Mouse (Mus musculus) liver, embryonic 14.5 days (tissue): Measurements from ENCODE around the gene Zfp579. TPM values are rescaled to one million over a fixed set of nuclear protein-coding genes. Genes with fewer than 3 reads are reported as not detected.

ENCODE experiments used
- ATAC-seq: fragments of 200-750 bp; cut with Nextera tagmentation; 2 replicates; pipeline ENCODE4 v1.8.0; 2017; ENCODE audit warnings: moderate number of reproducible peaks, mild to moderate bottlenecking, moderate library complexity; ENCODE audit not compliant: insufficient read depth
- DNase-seq, 3 experiments: peaks; one replicate each; pipeline ENCODE4 v3.0.0-alpha.2; 2012 to 2013; ENCODE audit warnings: low read depth in 3 of 3, low spot score in 3 of 3
- H3K27ac ChIP-seq: fragments of 300-500 bp; sonication (generic); 2 replicates; pipeline ENCODE4 v1.5.1; 2014; ENCODE audit warnings: moderate library complexity, mild to moderate bottlenecking, control low read depth, inconsistent platforms
- H3K27me3 ChIP-seq: fragments of 300-500 bp; sonication (generic); 2 replicates; pipeline ENCODE4 v1.6.1; 2014; ENCODE audit warnings: mild to moderate bottlenecking, low read length, moderate library complexity; ENCODE audit not compliant: control insufficient read depth, insufficient read depth
- H3K36me3 ChIP-seq: fragments of 300-500 bp; sonication (generic); replicated peaks from 2 replicates; pipeline ENCODE4 v1.6.1; 2014; ENCODE audit warnings: low read depth; ENCODE audit not compliant: control insufficient read depth, insufficient read depth
- H3K4me1 ChIP-seq, 2 experiments: fragments of 200-500 bp in 1 of 2; fragments of 300-500 bp in 1 of 2; sonication (generic) in 1 of 2; replicated peaks; 2 replicates each; pipeline ENCODE4 v1.6.1; 2012 to 2014; ENCODE audit warnings: antibody characterized with exemption in 1 of 2, inconsistent platforms in 1 of 2, low read length in 1 of 2; ENCODE audit not compliant: control insufficient read depth in 2 of 2, insufficient read depth in 2 of 2
- H3K4me2 ChIP-seq: fragments of 300-500 bp; sonication (generic); 2 replicates; pipeline ENCODE4 v1.6.1; 2014; ENCODE audit warnings: low read depth, mild to moderate bottlenecking, control low read depth, moderate library complexity
- H3K4me3 ChIP-seq, 2 experiments: fragments of 200-500 bp in 1 of 2; fragments of 300-500 bp in 1 of 2; sonication (generic) in 1 of 2; 2 replicates each; pipeline ENCODE4 v1.5.1; 2012 to 2014; ENCODE audit warnings: low read depth in 2 of 2, low read length in 2 of 2, mild to moderate bottlenecking in 2 of 2, control low read depth in 1 of 2, inconsistent platforms in 1 of 2, moderate library complexity in 1 of 2; ENCODE audit not compliant: insufficient read depth in 1 of 2
- H3K9ac ChIP-seq: fragments of 300-500 bp; sonication (generic); replicated peaks from 2 replicates; pipeline ENCODE4 v1.6.1; 2014; ENCODE audit warnings: mild to moderate bottlenecking, control low read depth, moderate library complexity
- H3K9me3 ChIP-seq: fragments of 300-500 bp; sonication (generic); 2 replicates; pipeline ENCODE4 v1.6.1; 2016; ENCODE audit warnings: low read length, mixed read lengths; ENCODE audit not compliant: control insufficient read depth
- CTCF ChIP-seq: IDR thresholded peaks from 2 replicates; pipeline ENCODE4 v1.5.1; 2016; ENCODE audit warnings: antibody characterized with exemption, low read depth, control low read depth
- EP300 ChIP-seq: IDR thresholded peaks from 2 replicates; pipeline ENCODE4 v1.6.1; 2016; ENCODE audit warnings: antibody characterized with exemption, low read depth
- WGBS: fragments of 180-500 bp; shearing (Covaris S2); extraction: QIAGEN DNeasy Blood & Tissue Kit; methylation state at CpG from one replicate; pipeline ENCODE4 v1.1.7; 2014; ENCODE audit not compliant: insufficient replicate concordance; 5-methylcytosine and 5-hydroxymethylcytosine counted together
- polyA plus RNA-seq, 2 experiments: library from polyadenylated mRNA; depleted of rRNA in 1 of 2; stranded (reverse) in 1 of 2; unstranded in 1 of 2; fragments of >200 nt; fragmentation: Nextera tagmentation in 1 of 2; extraction: Ambion mirVana in 1 of 2; gene quantifications; 2 replicates each; pipeline versions ENCODE4 v1.2.1 to v1.2.3; 2012 to 2014

The Zfp579 gene
- polyA plus RNA-seq, 2 experiments = 2.8 to 6.7 TPM

DNA sequence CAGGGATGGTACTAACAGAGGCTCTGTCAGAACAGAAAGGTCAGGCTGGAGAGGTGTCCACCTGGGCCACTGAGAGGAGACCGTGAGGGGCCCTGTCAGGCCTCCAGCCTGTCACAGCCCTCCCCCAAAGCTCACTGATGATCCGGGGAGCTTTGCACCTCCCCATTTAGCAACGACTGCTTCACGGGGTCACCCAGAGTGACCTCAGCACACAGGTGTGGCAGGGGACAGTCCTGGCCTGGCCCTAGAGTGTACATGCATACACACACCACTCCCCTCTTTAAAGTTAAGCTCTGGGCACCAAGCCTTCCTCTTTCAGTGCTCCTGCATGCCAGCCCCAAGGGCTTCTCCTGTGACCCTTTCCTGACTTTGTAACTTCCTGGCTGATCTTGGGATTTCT is 20.5 kb downstream of the Zfp579 start:
- Histone ChIP-seq H3K27me3 (no peaks in the 10 kb centered on the region), H3K36me3 (no peaks in the 10 kb centered on the region), H3K9me3 (no peaks in the 10 kb centered on the region), H3K4me1 (no peaks in the 10 kb centered on the region), H3K27ac (no peak overlapping the region), H3K9ac (no peak overlapping the region), H3K4me3 (no peak overlapping the region), H3K4me2 (no peak overlapping the region)
- TF ChIP-seq CTCF = no peak
- no peak for TF ChIP-seq EP300
- no peak for DNase-seq
- WGBS = 41% methylated on average over 4 of the region's 4 CpGs
- no peak for ATAC-seq

- H3K4me1 ChIP-seq = no peaks in the 10 kb centered on the region
- DNase-seq (no peak), ATAC-seq (no peak)
- no peaks in the 10 kb centered on the region for H3K27me3 ChIP-seq
- H3K36me3 ChIP-seq = no peaks in the 10 kb centered on the region
- H3K9ac ChIP-seq = no peak overlapping the region
- no peak overlapping the region for H3K4me2 ChIP-seq
- 44% methylated on average over 18 of the region's 18 CpGs for WGBS
- TF ChIP-seq CTCF (no peak), EP300 (no peak)
- H3K27ac ChIP-seq = no peak overlapping the region
- no peaks in the 10 kb centered on the region for H3K9me3 ChIP-seq
- H3K4me3 ChIP-seq = no peak overlapping the region
Measured at GRCm38 (mm10) chr7:4972321-4973047, 23.5 kb downstream of the Zfp579 start.

GRCm38 (mm10) chr7:4971710-4972109 is 24.2 kb downstream of the Zfp579 start:
- H3K9ac ChIP-seq = no peak overlapping the region
- no peaks in the 10 kb centered on the region for H3K9me3 ChIP-seq
- H3K4me2 ChIP-seq = no peak overlapping the region
- H3K27me3 ChIP-seq = no peaks in the 10 kb centered on the region
- no peak for DNase-seq
- WGBS = 19% methylated on average over 7 of the region's 7 CpGs
- H3K27ac ChIP-seq = no peak overlapping the region
- no peak overlapping the region for H3K4me3 ChIP-seq
- no peak for ATAC-seq
- TF ChIP-seq EP300 = no peak
- no peak for TF ChIP-seq CTCF
- H3K4me1 ChIP-seq = no peaks in the 10 kb centered on the region
- no peaks in the 10 kb centered on the region for H3K36me3 ChIP-seq

DNA sequence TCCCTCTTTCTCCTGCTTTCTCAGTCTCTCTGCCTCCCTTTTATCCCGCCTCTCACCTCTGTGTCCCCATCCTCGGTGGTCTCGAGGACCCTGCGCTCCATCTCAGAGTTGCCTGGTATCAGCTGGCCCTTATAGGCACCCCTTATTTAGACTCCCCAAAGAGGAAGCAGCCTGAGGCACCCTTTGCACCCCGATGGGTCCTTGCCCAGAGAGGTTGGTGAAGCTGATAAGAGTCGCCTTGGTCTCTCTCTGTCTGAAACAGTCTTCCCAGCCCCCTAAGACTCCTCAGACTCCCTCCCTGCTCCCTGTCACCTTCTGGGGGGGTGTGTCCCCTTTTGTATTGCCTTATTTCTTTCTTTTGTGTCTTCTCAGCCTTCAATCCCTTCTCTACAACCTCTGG is 24.9 kb downstream of the Zfp579 start, which contains the start of gene Sbk3:
Sbk3 (minus strand) TSS at position 101 of the 400 bp plus-strand sequence.
- no peak for DNase-seq
- no peak within 1 kb of the TSS for H3K27ac ChIP-seq
- 28% methylated on average over 6 of the region's 6 CpGs for WGBS
- no peaks in the 10 kb centered on the region for H3K27me3 ChIP-seq
- no peak within 1 kb of the TSS for H3K4me2 ChIP-seq
- ATAC-seq = no peak
- no peaks in the 10 kb centered on the region for H3K9me3 ChIP-seq
- H3K4me3 ChIP-seq = no peak within 1 kb of the TSS
- no peaks in the 10 kb centered on the region for H3K4me1 ChIP-seq
- no peak for TF ChIP-seq CTCF
- TF ChIP-seq EP300 = no peak
- no peak within 1 kb of the TSS for H3K9ac ChIP-seq
- H3K36me3 ChIP-seq = no peaks in the 10 kb centered on the region

DNA sequence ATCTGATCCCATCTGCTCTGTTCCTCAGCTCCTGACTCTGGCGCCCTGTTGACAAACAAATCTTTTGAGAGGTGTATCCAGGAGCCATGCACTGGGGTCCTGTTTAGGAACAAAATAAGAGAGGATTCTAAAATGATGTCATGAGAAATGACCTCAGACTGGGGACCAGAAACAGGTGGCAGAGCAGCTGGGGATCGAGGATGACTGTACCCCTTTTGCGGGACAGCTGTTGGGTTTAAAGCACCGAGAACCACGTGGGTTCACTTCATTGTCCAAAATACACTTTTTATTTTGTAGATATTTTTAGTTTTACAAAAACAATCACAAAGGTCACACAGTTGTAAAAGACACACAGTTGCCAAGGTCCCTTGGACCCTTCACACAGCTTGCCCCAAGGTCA is 31.0 kb downstream of the Zfp579 start:
- no peak for DNase-seq
- H3K4me3 ChIP-seq = no peak overlapping the region
- 71% methylated on average over 5 of the region's 5 CpGs for WGBS

More for the DNA sequence above, 31.0 kb downstream of the Zfp579 start:
- no peaks in the 10 kb centered on the region for H3K36me3 ChIP-seq
- no peak for TF ChIP-seq EP300
- no peak for TF ChIP-seq CTCF
- no peak overlapping the region for H3K4me2 ChIP-seq
- H3K4me1 ChIP-seq = no peaks in the 10 kb centered on the region
- H3K9ac ChIP-seq = no peak overlapping the region
- no peak overlapping the region for H3K27ac ChIP-seq
- no peaks in the 10 kb centered on the region for H3K27me3 ChIP-seq
- no peaks in the 10 kb centered on the region for H3K9me3 ChIP-seq
- no peak for ATAC-seq
